Mouse (Mus musculus): ENCODE measurements around the gene Gm49321.

DNA sequence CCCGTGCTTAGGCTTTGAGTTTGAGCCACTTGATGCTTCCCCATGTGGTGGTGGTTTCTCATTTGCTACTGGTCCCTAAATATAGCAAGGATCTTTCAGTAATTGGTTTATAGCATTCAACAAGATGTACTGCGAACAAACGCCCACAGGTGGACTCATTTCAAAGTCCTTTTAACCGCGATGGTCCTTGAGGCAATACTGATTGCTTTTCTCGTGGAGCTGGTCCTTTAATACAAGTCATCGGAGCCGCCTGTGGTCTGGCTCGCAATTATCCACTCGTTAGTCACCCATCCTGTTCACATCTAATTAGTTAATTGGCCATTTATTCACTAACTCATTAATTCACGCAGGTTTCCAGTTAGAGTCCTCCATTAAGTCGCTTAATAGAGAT, 59.4 kb downstream of the Gm49321 start:
- TF ChIP-seq CTCF (conservative IDR thresholded peaks at IDR 0.05; ENCODE audit: low read length) = no peak
- TF ChIP-seq NANOG (IDR thresholded peaks at IDR 0.05; ENCODE audit: borderline replicate concordance, low read length) = no peak

Data from E14TG2a.4 (cell line).